Mouse (Mus musculus) left cerebral cortex, adult 11 months (tissue): ENCODE results near the gene Nemp1.

Experiments
- DNase-seq: peaks from one replicate; pipeline ENCODE4 v3.0.0; 2022; ENCODE audit warnings: low spot score

The Nemp1 gene

DNA sequence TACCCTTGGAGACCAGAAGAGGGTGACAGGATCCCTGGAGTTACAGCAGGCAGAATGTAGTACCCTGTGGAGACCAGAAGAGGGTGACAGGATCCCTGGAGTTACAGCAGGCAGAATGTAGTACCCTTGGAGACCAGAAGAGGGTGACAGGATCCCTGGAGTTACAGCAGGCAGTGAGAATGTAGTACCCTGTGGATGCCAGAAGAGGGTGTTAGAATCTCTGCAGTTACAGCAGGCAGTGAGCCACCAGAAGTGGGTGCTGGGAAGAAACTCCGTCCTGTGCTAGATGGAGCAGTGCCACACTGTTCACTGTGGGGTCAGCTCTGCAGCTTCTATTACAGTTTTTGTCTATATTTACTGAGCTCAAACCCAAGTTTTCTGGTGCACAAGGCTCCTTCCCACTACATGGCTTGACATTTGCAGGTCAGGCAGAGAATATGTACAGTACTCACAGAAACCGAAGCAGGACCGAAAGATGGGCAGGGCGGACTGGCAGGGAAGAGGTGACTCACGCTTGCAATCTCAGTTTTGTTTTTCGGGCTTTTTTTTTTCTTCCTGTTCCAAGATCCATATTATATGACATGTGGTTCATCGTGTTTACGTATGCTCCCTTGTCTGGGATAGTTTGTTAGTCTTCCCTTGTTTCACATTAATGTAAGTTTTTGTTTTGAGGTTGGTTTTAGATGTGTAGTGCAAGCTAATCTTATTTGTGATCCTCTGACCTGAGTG, 8.3 kb downstream of the Nemp1 start:
- DNase-seq: peak; percentile 95

DNA sequence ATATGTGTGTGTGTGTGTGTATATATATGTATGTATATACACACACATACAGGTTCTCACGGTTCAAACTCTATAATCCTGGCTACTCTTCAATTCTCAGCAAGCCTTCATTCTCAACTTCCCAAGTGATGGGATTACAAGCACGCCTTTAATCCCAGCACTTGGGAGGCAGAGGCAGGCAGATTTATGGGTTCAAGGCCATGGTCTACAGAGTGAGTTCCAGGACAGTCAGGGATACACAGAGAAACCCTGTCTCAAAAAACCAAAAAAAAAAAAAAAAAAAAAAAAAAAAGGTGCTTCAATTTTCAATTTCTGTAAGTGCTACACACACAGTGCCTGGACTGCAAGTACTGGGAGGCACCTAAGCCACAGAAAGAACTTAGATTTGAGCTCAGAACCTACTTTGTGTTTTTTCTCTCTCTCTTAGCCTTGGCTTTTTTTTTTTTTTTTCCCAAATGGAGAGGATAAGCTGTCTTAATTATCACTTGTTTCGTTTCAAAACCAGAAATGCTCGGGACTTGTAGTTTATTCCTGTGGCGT, 9.2 kb downstream of the Nemp1 start:
- DNase-seq: no peak

GRCm38 (mm10) chr10:127676691-127677548, 10.2 kb downstream of the Nemp1 start:
- DNase-seq: peak; percentile 95

DNA sequence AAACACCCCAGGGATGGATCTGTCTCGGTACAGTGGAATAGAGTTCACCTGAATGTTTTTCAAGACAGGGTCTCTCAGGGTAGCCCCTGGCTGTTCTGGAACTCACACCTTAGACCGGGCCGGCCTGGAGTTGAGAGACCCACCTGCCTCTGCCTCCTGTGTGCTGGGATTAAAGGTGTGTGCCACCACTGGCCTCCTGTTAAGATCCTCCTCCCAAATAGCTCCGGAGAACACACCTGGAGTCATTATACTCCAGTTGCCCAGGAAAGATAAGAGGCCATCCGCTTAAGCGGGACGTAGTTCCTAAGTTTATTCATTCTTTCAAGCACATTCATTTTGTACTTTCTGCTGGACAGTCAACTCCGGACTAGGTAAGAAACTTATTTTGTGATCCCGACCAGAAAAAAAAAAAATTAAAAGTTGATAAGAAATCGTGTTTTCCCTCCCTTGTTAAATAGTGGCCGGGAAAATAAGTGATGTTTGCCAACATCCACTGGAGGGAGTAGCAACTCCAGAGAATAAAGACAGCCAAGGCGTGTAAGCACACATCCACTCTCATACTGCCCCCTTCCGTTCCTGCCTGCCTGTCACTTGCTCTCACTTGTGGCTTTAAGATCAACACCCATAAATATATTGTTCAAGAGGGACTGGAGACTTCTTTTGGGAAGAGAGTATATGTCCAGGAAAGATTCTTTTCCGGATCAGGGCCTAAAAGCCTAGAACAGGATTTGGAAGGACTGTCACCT, 11.1 kb downstream of the Nemp1 start:
- no peak for DNase-seq

- DNase-seq: no peak
Measured at GRCm38 (mm10) chr10:127679208-127679607, 12.5 kb downstream of the Nemp1 start.

GRCm38 (mm10) chr10:127679881-127680280, 13.2 kb downstream of the Nemp1 start:
- no peak for DNase-seq

DNA sequence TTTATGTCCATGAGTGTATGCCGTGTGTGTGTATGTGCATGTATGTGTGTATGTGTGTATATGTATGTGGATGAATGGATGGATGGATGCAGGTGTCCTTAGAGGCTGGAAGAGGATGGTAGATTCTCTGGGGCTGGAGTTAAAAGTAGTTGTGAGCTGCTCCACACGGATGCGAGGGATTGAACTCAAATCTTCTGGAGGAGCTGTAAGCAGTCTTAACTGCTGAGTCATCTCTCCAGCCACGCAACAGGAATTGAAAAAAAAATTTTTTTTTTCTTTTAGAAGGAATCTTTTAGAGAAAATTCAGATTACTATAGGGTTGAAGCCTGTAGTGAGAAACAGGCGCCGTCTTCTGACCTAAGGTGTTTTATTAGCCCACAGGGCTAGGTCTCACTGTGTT, 16.2 kb downstream of the Nemp1 start:
- no peak for DNase-seq

- no peak for DNase-seq
Measured at GRCm38 (mm10) chr10:127691053-127691452, 24.4 kb downstream of the Nemp1 start.

DNA sequence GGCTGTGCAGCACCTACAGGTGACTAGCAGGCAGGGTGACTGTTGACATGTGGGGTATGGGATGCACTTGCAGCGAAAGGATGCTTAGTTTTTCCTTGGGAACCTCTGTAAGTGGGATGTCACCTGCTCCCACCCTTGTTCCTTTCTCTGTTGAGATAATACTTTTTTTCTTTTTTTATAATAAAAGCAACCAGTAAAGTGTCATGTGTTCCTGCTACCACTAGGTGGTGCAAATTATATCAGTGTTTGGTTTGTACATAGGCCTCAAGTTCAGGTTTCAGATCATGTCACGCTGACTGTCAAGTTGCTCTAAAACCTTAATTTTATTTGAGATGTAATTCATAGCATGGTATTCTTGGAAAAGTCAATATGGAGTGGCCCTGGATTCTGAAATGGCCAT, 27.9 kb downstream of the Nemp1 start:
- DNase-seq: no peak

GRCm38 (mm10) chr10:127695775-127696174, 29.1 kb downstream of the Nemp1 start:
- no peak for DNase-seq

- DNase-seq: no peak
Measured at GRCm38 (mm10) chr10:127698966-127699365, 32.3 kb downstream of the Nemp1 start.

GRCm38 (mm10) chr10:127703299-127703698, 36.6 kb downstream of the Nemp1 start:
- no peak for DNase-seq

DNA sequence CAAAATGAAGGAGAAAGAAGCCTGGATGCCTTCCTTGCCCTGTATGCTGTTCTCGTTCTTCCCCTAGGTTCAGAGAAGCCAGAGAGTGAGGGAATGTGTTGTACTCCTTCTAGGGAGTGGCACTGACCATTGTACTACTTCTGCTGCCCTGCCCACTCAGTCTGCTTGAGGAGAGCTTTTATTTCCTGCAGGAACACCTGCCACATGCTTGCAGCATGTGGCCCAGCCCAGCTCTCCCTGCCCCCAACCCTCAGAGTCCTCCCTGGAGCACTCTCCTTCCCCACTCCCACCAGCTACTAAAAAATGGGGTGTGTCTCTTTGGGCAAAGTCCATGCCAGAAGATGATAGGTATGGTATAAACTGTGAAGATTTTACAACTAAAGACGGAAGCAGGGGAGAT, 37.6 kb downstream of the Nemp1 start:
- no peak for DNase-seq

GRCm38 (mm10) chr10:127704766-127705220, 38.1 kb downstream of the Nemp1 start, which contains the start of gene Myo1a:
Gene Myo1a, plus strand, starts transcription at chr10:127705170.
- no peak for DNase-seq

GRCm38 (mm10) chr10:127705783-127706182, 39.1 kb downstream of the Nemp1 start:
- DNase-seq: no peak

DNA sequence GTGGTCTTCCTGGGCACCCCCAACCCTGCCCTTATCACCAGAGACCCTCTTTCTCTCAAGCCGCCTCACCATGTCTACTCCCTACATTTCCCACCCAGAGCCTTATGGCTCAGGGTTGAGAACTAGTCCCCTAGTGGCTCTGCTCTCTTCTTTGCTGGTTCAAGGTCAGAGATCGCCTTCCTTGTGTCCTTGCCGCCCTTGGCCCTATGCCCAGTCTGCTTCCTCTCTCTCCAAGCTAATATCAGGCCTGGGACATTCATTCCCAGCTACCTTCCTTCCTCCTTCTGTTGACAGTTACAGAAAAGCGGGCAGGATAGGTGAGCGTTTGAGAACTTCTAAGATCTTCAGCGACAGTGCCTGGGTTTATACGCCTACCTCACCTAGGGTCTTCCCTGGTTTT, 41.0 kb downstream of the Nemp1 start:
- DNase-seq: no peak

DNA sequence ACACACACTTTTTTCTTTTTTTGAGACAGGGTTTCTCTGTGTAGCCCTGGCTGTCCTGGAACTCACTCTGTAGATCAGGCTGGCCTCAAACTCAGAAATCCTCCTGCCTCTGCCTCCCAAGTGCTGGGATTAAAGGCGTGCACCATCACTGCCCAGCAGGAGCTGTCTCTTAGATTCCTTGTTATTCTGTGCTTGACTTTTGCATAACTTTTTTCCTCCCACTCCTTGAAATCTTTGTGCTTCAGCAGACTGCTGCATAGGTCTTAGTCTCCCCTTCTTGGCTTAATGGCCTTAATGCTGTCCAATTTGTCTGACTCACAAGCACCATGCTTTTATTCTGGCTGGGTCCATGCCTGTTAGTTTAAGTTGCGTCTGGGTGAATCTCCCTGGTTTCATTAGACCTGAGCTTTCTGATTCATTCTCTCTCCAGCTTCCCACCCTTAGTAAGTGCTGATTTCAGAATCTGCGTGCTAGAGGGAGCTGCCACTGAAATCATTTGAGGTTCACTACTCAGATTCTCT, 42.2 kb downstream of the Nemp1 start:
- no peak for DNase-seq

DNA sequence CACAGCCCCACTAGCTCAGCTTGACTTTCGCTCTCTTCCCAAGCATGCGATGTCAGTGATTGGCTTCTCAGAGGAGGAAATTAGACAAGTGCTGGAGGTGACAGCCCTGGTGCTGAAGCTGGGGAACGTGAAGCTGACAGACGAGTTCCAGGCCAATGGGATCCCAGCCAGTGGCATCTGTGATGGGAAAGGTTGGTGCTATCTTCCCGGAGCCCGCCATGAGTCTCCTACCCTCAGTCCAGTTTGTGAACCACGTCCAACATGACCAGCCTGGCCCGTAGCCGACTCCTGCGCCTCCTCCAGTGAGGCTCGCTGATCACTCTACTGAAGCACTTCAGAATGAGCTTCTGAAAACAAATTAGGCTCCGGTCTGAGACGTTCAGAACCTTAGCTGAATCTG, 43.6 kb downstream of the Nemp1 start:
- DNase-seq: no peak

- DNase-seq: no peak
Measured at GRCm38 (mm10) chr10:127712736-127713135, 46.0 kb downstream of the Nemp1 start.

DNA sequence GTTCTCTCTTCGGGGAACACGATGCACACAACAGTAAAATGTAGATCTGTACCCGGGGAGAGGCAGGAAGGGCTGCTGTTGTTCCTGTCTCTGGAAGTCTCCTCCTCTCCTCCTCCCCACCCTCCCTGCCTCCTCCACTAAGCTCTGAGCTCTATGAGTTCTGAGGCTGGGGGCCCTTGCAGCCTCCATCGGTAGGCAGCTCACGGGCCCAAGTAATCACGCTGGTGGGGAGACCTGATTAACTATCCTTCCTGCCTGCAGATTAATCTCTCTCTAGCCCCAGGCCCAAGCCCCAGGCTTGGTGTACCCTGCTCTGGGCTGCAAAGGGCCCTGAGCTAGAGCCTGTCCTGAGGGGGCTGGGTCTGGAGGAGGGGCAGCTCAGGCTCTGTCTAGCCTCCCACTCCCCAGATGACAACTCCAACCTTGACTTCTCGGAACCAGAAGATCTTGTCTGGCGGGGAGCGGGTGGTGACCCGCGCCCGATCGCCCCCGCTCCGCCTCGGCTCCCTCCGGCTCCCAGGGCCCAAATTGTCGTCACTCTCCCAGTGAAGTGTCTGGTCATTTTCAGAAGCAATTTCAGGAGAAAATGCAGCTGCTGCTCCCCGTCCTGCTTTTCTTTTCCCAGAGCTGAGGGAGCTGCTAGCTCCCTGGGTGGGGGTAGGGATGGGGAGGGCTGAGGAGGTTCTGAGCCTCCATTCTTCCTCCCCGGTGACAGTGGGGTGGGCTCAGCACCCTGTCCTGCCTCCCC, 55.1 kb downstream of the Nemp1 start:
- DNase-seq: no peak

GRCm38 (mm10) chr10:127724178-127724577, 57.5 kb downstream of the Nemp1 start, which contains the start of gene Tac2:
Gene Tac2, plus strand, starts transcription at chr10:127724478.
- DNase-seq: no peak
